Mouse (Mus musculus) heart, embryonic 16.5 days (tissue): Measurements from ENCODE around the gene Btbd1. TPM values are rescaled to one million over a fixed set of nuclear protein-coding genes. Genes with fewer than 3 reads are reported as not detected.

Experiments used
- ATAC-seq: fragments of 200-750 bp; cut with Nextera tagmentation; replicated peaks from 2 replicates; pipeline ENCODE4 v1.8.0; 2017; ENCODE audit warnings: moderate number of reproducible peaks; ENCODE audit not compliant: insufficient read depth, low FRiP score; ENCODE audit errors: extremely low read depth
- H3K27ac ChIP-seq: fragments of 300-500 bp; sonication (generic); 2 replicates; pipeline ENCODE4 v1.5.1; 2014; ENCODE audit warnings: mild to moderate bottlenecking, low read length, control low read depth, moderate library complexity
- H3K27me3 ChIP-seq: fragments of 300-500 bp; sonication (generic); 2 replicates; pipeline ENCODE4 v1.6.1; 2014; ENCODE audit warnings: low read length, mixed read lengths; ENCODE audit not compliant: control insufficient read depth, insufficient read depth
- H3K36me3 ChIP-seq: fragments of 300-500 bp; sonication (generic); 2 replicates; pipeline ENCODE4 v1.6.1; 2014; ENCODE audit not compliant: control insufficient read depth, insufficient read depth
- H3K4me1 ChIP-seq: fragments of 300-500 bp; sonication (generic); 2 replicates; pipeline ENCODE4 v1.6.1; 2014; ENCODE audit warnings: low read length, mixed read lengths; ENCODE audit not compliant: control insufficient read depth, insufficient read depth
- H3K4me2 ChIP-seq: fragments of 300-500 bp; sonication (generic); 2 replicates; pipeline ENCODE4 v1.6.1; 2014; ENCODE audit warnings: low read depth, mild to moderate bottlenecking, control low read depth, low read length
- H3K4me3 ChIP-seq: fragments of 300-500 bp; sonication (generic); 2 replicates; pipeline ENCODE4 v1.5.1; 2014; ENCODE audit warnings: mild to moderate bottlenecking, control low read depth, low read length
- H3K9ac ChIP-seq: fragments of 300-500 bp; sonication (generic); 2 replicates; pipeline ENCODE4 v1.6.1; 2014; ENCODE audit warnings: low read length, control low read depth
- H3K9me3 ChIP-seq: fragments of 300-500 bp; sonication (generic); replicated peaks from 2 replicates; pipeline ENCODE4 v1.6.1; 2016; ENCODE audit warnings: low read length; ENCODE audit not compliant: control insufficient read depth
- WGBS: fragments of 180-500 bp; shearing (Covaris S2); extraction: QIAGEN DNeasy Blood & Tissue Kit; methylation state at CpG from one replicate; pipeline ENCODE4 v1.1.7; 2014; 5-methylcytosine and 5-hydroxymethylcytosine counted together
- polyA plus RNA-seq: library from polyadenylated mRNA; unstranded; fragments of >200 nt; fragmentation: Nextera tagmentation; extraction: Ambion mirVana; gene quantifications from 2 replicates; pipeline ENCODE4 v1.2.1, GENCODE M21; 2015

The Btbd1 gene
- polyA plus RNA-seq, 1 experiment from 2014 or later = 86.7 TPM

GRCm38 (mm10) chr7:81835430-81835829 lies 6.2 kb upstream of the Btbd1 start:
- Histone ChIP-seq H3K4me3 (no peak overlapping the region), H3K27ac (no peak overlapping the region), H3K9me3 (no peaks in the 10 kb centered on the region), H3K27me3 (no peaks in the 10 kb centered on the region), H3K4me2 (no peak overlapping the region), H3K4me1 (no peaks in the 10 kb centered on the region), H3K9ac (no peak overlapping the region), H3K36me3 (no peaks in the 10 kb centered on the region)
- no peak for ATAC-seq
- 89% methylated on average over 5 of the region's 5 CpGs for WGBS

DNA sequence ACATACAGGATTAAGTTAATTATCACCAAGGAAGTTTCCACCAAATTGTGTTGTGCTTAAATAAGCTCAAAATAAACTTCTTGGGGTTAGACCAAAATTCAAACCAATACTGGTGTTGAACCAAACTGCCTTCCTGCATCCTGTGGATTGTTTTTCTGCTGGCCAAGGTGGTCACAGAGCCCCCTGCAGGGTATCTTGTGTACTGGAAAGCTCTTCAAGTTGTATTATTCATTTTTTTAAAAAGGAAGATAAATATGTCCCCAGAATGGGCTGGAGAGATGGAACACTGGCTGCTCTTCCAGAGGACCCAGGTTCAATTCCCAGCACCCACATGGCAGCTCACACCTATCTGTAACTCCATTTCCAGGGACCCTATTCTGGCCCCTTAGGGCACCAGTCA lies 5.6 kb upstream of the Btbd1 start:
- Histone ChIP-seq H3K9me3 (no peaks in the 10 kb centered on the region), H3K27ac (no peak overlapping the region), H3K4me2 (no peak overlapping the region), H3K36me3 (no peaks in the 10 kb centered on the region), H3K27me3 (no peaks in the 10 kb centered on the region), H3K4me1 (peaks cover 2% of the 10 kb centered on the region; the same call in 1 of the 2 replicates), H3K9ac (no peak overlapping the region), H3K4me3 (no peak overlapping the region)
- no peak for ATAC-seq

DNA sequence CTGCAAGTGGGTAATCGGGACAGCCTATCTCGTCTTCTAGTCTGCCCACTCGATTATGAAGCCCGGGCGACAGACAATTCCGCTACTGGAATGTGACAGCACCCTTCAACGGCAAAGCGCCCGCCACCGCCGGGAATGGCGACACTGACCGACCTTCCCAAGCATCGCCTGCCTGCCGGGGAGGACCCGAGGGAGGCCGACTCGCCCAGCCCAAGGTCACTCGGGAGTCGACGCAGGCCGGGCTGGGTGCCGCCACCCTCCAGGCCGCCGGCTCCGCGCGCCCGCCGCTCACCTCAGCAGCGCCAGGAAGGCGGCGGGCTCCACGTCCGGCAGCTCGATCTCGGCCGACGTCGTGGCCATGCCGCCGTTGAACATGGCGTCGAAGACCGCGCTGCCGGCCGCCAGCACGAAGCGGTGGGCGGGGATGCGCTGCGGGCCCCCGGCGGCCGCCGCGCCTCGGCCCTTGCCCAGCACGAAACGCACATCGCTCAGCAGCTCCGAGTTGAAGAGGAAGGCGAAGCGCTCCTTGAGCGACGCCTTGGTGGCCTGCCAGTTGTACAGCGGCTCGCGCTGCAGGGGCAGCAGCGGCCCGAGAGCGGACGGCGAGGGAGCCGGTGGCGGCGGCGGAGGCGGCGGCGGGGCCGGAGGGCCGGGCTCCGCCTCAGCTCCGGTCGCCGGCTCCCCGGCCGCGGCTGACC lies 401 bp downstream of the Btbd1 start:
- Histone ChIP-seq H3K4me1 (peaks cover 43% of the 10 kb centered on the region), H3K27me3 (no peaks in the 10 kb centered on the region), H3K36me3 (no peaks in the 10 kb centered on the region), H3K4me2 (peak overlapping the region; percentile 88), H3K27ac (peak overlapping the region; percentile 97), H3K4me3 (peak overlapping the region; percentile 77), H3K9me3 (no peaks in the 10 kb centered on the region), H3K9ac (peak overlapping the region; percentile 90)
- WGBS = under 1% methylated on average over 88 of the region's 91 CpGs
- ATAC-seq = peak; percentile 52

DNA sequence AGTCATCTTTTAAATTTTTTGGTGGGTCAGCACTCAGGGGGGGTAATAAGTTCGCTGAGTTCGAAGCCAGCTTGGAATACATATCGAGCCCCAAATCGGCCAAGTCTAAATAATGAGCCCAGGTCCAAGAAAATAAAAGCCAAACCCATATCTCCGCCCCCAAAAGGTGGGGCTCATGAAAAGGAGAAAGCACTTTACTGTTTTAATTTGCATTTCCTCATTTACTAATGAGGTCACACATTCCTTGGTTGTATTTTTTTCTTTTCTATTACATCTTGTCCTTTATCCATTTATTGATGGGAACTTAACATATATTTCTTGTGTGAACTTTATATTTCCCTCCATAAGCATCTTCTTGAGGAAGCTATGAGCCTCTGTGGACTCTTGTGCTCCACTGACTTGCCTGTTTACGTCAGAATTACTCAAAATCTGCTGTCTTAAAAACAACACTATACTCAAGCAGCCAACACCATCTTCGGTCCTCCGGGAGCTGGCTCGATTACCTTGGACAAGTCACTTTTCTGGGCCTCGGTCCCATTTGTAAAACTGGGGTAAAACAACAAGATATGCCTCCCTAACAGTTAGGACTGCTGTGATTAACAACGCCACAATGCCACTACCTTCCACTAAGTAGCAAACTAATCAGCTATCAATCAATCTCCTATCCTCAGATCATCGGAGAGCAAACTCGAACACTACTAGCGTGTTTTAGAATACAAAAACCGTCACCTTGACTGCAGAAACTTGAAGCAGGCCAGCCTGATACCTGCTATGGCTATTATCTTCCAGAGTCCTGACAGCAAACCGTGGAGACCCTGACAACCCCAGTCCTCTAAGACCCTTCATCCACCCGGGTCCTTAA lies 1.2 kb downstream of the Btbd1 start:
- 20% methylated on average over 17 of the region's 17 CpGs for WGBS
- ATAC-seq = no peak
- no peaks in the 10 kb centered on the region for H3K9me3 ChIP-seq
- no peaks in the 10 kb centered on the region for H3K36me3 ChIP-seq
- H3K27ac ChIP-seq = peak overlapping the region; percentile 97
- H3K4me3 ChIP-seq = peak overlapping the region; percentile 77
- H3K27me3 ChIP-seq = no peaks in the 10 kb centered on the region
- H3K4me1 ChIP-seq = peaks cover 45% of the 10 kb centered on the region
- H3K9ac ChIP-seq = peak overlapping the region; percentile 90
- H3K4me2 ChIP-seq = peak overlapping the region; percentile 88

- ATAC-seq = no peak
- no peaks in the 10 kb centered on the region for H3K36me3 ChIP-seq
- H3K27me3 ChIP-seq = no peaks in the 10 kb centered on the region
- peak overlapping the region; percentile 58 for H3K4me2 ChIP-seq
- no peaks in the 10 kb centered on the region for H3K9me3 ChIP-seq
- WGBS = 10% methylated on average over 3 of the region's 3 CpGs
- peak overlapping the region; percentile 49; the same call in 1 of the 2 replicates for H3K9ac ChIP-seq
- peaks cover 45% of the 10 kb centered on the region for H3K4me1 ChIP-seq
- H3K4me3 ChIP-seq = peak overlapping the region; percentile 30
- peak overlapping the region; percentile 47 for H3K27ac ChIP-seq
Measured at GRCm38 (mm10) chr7:81825381-81825780, 3.9 kb downstream of the Btbd1 start.

DNA sequence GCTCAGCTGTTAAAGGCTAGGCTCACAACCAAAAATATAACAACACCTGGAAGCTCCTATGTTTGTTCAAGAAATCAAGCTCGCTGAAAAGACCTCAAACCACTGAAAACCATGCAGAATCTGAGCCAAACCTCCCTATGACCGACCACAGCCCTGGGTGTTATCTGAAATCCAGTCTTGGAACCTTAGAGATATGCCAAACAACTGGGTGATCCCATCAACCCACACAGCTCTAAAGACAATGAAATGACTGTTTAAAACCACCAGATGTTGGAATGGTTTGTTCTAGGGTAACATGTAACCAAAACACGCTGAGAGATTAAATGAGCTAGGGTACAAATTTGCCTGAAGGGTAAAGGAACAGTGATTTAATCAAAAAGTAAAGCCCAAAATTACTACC lies 4.3 kb downstream of the Btbd1 start:
- Histone ChIP-seq H3K27me3 (no peaks in the 10 kb centered on the region), H3K4me3 (no peak overlapping the region), H3K36me3 (no peaks in the 10 kb centered on the region), H3K27ac (no peak overlapping the region), H3K4me2 (peak overlapping the region; percentile 58; the same call in 1 of the 2 replicates), H3K9me3 (no peaks in the 10 kb centered on the region), H3K9ac (no peak overlapping the region), H3K4me1 (peaks cover 42% of the 10 kb centered on the region)
- 50% methylated on average over 3 of the region's 3 CpGs for WGBS
- no peak for ATAC-seq

GRCm38 (mm10) chr7:81806067-81806466 lies 23.2 kb downstream of the Btbd1 start:
- no peak overlapping the region for H3K9ac ChIP-seq
- H3K27me3 ChIP-seq = no peaks in the 10 kb centered on the region
- no peak overlapping the region for H3K4me3 ChIP-seq
- no peak overlapping the region for H3K4me2 ChIP-seq
- H3K4me1 ChIP-seq = no peaks in the 10 kb centered on the region
- 44% methylated on average over 5 of the region's 5 CpGs for WGBS
- H3K9me3 ChIP-seq = no peaks in the 10 kb centered on the region
- no peak overlapping the region for H3K27ac ChIP-seq
- no peak for ATAC-seq
- H3K36me3 ChIP-seq = peaks cover 5% of the 10 kb centered on the region; the same call in 1 of the 2 replicates

- peak; percentile 92 for ATAC-seq
- Histone ChIP-seq H3K36me3 (peaks cover 19% of the 10 kb centered on the region), H3K4me3 (peak within 1 kb of the TSS; percentile 72), H3K4me2 (peak within 1 kb of the TSS; percentile 63), H3K27me3 (no peaks in the 10 kb centered on the region), H3K9me3 (no peaks in the 10 kb centered on the region), H3K4me1 (peaks cover 8% of the 10 kb centered on the region), H3K27ac (peak within 1 kb of the TSS; percentile 97), H3K9ac (peak within 1 kb of the TSS; percentile 84)
- WGBS = under 1% methylated on average over 38 of the region's 38 CpGs
Measured at GRCm38 (mm10) chr7:81789095-81789757, 40.0 kb downstream of the Btbd1 start, which contains the start of gene 3110040N11Rik. 3110040N11Rik (minus strand) TSS chr7:81789478.
